Mouse (Mus musculus): ENCODE results near the gene Gtf3c1. TPM values are rescaled to one million over a fixed set of nuclear protein-coding genes. Genes with fewer than 3 reads are reported as not detected.

Gene Gtf3c1
- polyA plus RNA-seq, 1 experiment from 2014 or later: 15.8 TPM

Other genes starting within 250 kb of the Gtf3c1 start
- gene Nsmce1, start 216.2 kb downstream of the Gtf3c1 start, polyA plus RNA-seq (2015; fragmentation: Nextera tagmentation; extraction: Ambion mirVana): 104 and 115 TPM in 2 replicates
- gene Il4ra, start 155.7 kb downstream of the Gtf3c1 start, polyA plus RNA-seq (2015; fragmentation: Nextera tagmentation; extraction: Ambion mirVana): 12.6 and 14.5 TPM in 2 replicates
- gene Il21r, start 104.4 kb downstream of the Gtf3c1 start, polyA plus RNA-seq (2015; fragmentation: Nextera tagmentation; extraction: Ambion mirVana): 0.38 and 0.59 TPM in 2 replicates
- gene D430042O09Rik, start 108 bp upstream of the Gtf3c1 start, polyA plus RNA-seq (2015; fragmentation: Nextera tagmentation; extraction: Ambion mirVana): 6.0 and 7.0 TPM in 2 replicates